In genomic region chr9:79806317-79807075, GRCm38 (mm10) we compare ENCODE assay signal across 8 mouse cellular contexts. TPM values are rescaled to one million over a fixed set of nuclear protein-coding genes. Genes with fewer than 3 reads are reported as not detected.
DNase-seq lines count a peak whose midpoint lies in the region; ATAC-seq and TF ChIP-seq lines count a peak whose summit lies in the region.

No protein-coding gene starts in this region.

- peaks cover 7% of the 10 kb centered on the region for H3K4me1 ChIP-seq in G1E (ENCODE audit: insufficient read depth, low read depth, low read length)

- 43% methylated on average over 12 of the region's 12 CpGs for WGBS in large intestine, adult 2 months

- H3K9me3 ChIP-seq in G1E (replicated peaks) = no peaks in the 10 kb centered on the region

- no peak for ATAC-seq in G1E (ENCODE audit: extremely low read depth, insufficient number of reproducible peaks, low FRiP score, poor library complexity, severe bottlenecking)

- peak; percentile 54 for DNase-seq in layer of hippocampus, adult 9-10 months (ENCODE audit: low spot score)
- no peak for DNase-seq in layer of hippocampus, postnatal 10 days (ENCODE audit: low spot score in 2 of 2)
- DNase-seq in G1E (ENCODE audit: low spot score) (peak; percentile 45), adipocyte (ENCODE audit: low spot score) (peak; percentile 73)
- peak; percentile 22 for DNase-seq in large intestine, adult 2 months (ENCODE audit: low read depth, low spot score)
- peak; percentile 43 for DNase-seq in retina, postnatal 7 days (ENCODE audit: low read depth, low spot score)
- no peak for DNase-seq in adrenal gland, adult 2 months
- no peak for DNase-seq in urinary bladder, postnatal 4 days (ENCODE audit: low spot score in 2 of 2)

- peaks cover 26% of the 10 kb centered on the region for H3K27me3 ChIP-seq in G1E (ENCODE audit: insufficient read depth, low read length)

- no peaks in the 10 kb centered on the region for H3K36me3 ChIP-seq in G1E (replicated peaks)

- no peak overlapping the region for H3K4me3 ChIP-seq in G1E (ENCODE audit: low read depth, low read length)

- TF ChIP-seq CTCF in G1E (IDR thresholded peaks at IDR 0.05; ENCODE audit: low read depth, low read length) = peak; percentile 24; the same call in 1 of the 2 replicates

RNA-seq across cellular contexts. Expression of gene Tmem30a, which starts 13.2 kb away (rescaled TPM):
- 100 to 1,000 TPM; 165 to 176 TPM for total RNA-seq in layer of hippocampus, postnatal 10 days (2021)
- total RNA-seq in G1E (2014; fragmentation: Nextera tagmentation) (38.8 and 49.5 TPM in 2 replicates), G1E (2017) (66.9 and 81.2 TPM in 2 replicates)
- 77.6 and 112 TPM in 2 replicates for polyA plus RNA-seq in G1E (2012)
- polyA plus RNA-seq in large intestine, adult 2 months (2012; rRNA removed) = 15.7 and 30.9 TPM in 2 replicates
- 100 to 1,000 TPM; 112 to 113 TPM for total RNA-seq in adrenal gland, adult 2 months (2021)
- polyA plus RNA-seq in adrenal gland, adult 2 months (2012; rRNA removed) = 65.5 and 87.2 TPM in 2 replicates

RNA-seq across cellular contexts. Expression of gene Cox7a2, which starts 46.8 kb away (rescaled TPM):
- 100 to 1,000 TPM; 306 to 341 TPM for total RNA-seq in layer of hippocampus, postnatal 10 days (2021)
- total RNA-seq in G1E (2014; fragmentation: Nextera tagmentation) (64.5 and 64.9 TPM in 2 replicates), G1E (2017) (225 and 263 TPM in 2 replicates)
- polyA plus RNA-seq in G1E (2012) = 16.9 and 19.3 TPM in 2 replicates
- polyA plus RNA-seq in large intestine, adult 2 months (2012; rRNA removed) = 524 and 568 TPM in 2 replicates
- 100 to 1,000 TPM; 284 to 423 TPM for total RNA-seq in adrenal gland, adult 2 months (2021)
- 71.5 and 75.3 TPM in 2 replicates for polyA plus RNA-seq in adrenal gland, adult 2 months (2012; rRNA removed)

Comparison
In these comparisons a context has a peak if more than half of its experiments do, and no peak if none do; other contexts are left out.
1. DNase-seq: peak in layer of hippocampus, adult 9-10 months (single experiment), G1E (single experiment), adipocyte (single experiment), large intestine, adult 2 months (single experiment) and retina, postnatal 7 days (single experiment); none in layer of hippocampus, postnatal 10 days (0 of 2), adrenal gland, adult 2 months (single experiment) and urinary bladder, postnatal 4 days (0 of 2).